Comparison of ENCODE assay signal across 19 mouse cellular contexts in the genomic region with DNA sequence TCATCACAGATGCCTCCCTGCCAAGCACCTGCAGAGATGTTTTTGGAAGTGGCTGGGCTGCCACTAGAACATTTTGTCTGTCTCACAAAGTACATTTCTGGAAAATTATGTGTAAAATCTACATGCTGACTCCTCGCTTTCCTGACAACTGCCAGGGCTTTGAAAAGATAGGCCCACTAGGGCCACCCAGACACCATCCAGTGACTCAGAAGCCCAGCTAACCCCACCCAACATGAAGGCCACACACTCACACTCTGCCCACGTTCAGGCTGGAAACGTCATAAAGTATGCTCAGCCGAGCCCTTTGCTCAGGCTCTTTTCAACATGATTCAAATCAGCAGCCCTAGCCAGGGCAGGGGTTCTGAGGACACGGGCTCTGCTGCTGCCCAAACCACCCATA.
DNase-seq lines count a peak whose midpoint lies in the region; TF ChIP-seq lines count a peak whose summit lies in the region.
"Had no signal": no experiment of that assay in that cellular context is flagged by ENCODE, and none has a peak within 500 bp of the region (broad histone marks: within the 10 kb centered on the region; RNA-seq: fewer than 3 reads in every experiment).

No protein-coding gene starts in this region.

- peaks cover 11% of the 10 kb centered on the region for H3K27me3 ChIP-seq in heart, embryonic 10.5 days (ENCODE audit: insufficient read depth, poor library complexity, severe bottlenecking)
- H3K27me3 ChIP-seq: CH12.LX; embryonic facial prominence, embryonic 15.5 days; hindbrain, embryonic 13.5 days had no signal

- intact Hi-C loops in left cerebral cortex, adult 2 months (cut with DNase I): no loop called here
- intact Hi-C loops in left cerebral cortex, postnatal 10 days (cut with DNase I): no loop called here

- H3K36me3 ChIP-seq in heart, embryonic 10.5 days: no peaks in the 10 kb centered on the region
- H3K36me3 ChIP-seq: embryonic facial prominence, embryonic 15.5 days; forebrain, embryonic 10.5 days had no signal

- no peaks in the 10 kb centered on the region for H3K9me3 ChIP-seq in heart, embryonic 10.5 days
- H3K9me3 ChIP-seq: embryonic facial prominence, embryonic 15.5 days; forebrain, embryonic 10.5 days; hindbrain, embryonic 13.5 days had no signal

- H3K27ac ChIP-seq in heart, embryonic 10.5 days: no peak overlapping the region
- peak overlapping the region; percentile 40; the same call in 1 of the 2 replicates for H3K27ac ChIP-seq in left cerebral cortex, adult 2 months
- H3K27ac ChIP-seq: embryonic facial prominence, embryonic 15.5 days; forebrain, embryonic 10.5 days; gastrocnemius, adult 2 months; hindbrain, embryonic 13.5 days; hindbrain, postnatal 0 days had no signal

- DNase-seq in heart, embryonic 10.5 days (ENCODE audit: low spot score): peak; percentile 67
- DNase-seq in heart, postnatal 4 days: no peak
- peak in 1 of 2 experiments; percentile 44 for DNase-seq in left cerebral cortex, adult 2 months (ENCODE audit: extremely low spot score in 1 of 2, low spot score in 2 of 2)
- no peak for DNase-seq in left cerebral cortex, postnatal 10 days (ENCODE audit: extremely low spot score in 1 of 2, low spot score in 2 of 2)
- peak; percentile 76 for DNase-seq in brain, adult 2 months (ENCODE audit: low read depth, low spot score)
- DNase-seq in right cerebral cortex, postnatal 36 days (ENCODE audit: low spot score in 2 of 2): peak; percentile 34 to 37
- DNase-seq: adrenal gland, adult 2 months; adrenal gland, postnatal 25 days; cerebellum, postnatal 10 days; embryo, embryonic 11 days; gastrocnemius, adult 2 months; gastrocnemius, postnatal 25 days; heart, postnatal 10 days had no signal

- no peaks in the 10 kb centered on the region for H3K4me1 ChIP-seq in heart, embryonic 10.5 days
- H3K4me1 ChIP-seq: embryonic facial prominence, embryonic 15.5 days; forebrain, embryonic 10.5 days; hindbrain, embryonic 13.5 days had no signal

- TF ChIP-seq CTCF in left cerebral cortex, adult 2 months (IDR thresholded peaks at IDR 0.05): no peak

- H3K4me3 ChIP-seq in heart, embryonic 10.5 days: no peak overlapping the region
- no peak overlapping the region for H3K4me3 ChIP-seq in left cerebral cortex, adult 2 months
- H3K4me3 ChIP-seq: embryonic facial prominence, embryonic 15.5 days; erythroblast, embryonic 14.5 days; forebrain, embryonic 10.5 days; gastrocnemius, adult 2 months; hindbrain, embryonic 13.5 days had no signal

- WGBS in heart, embryonic 10.5 days: 74% methylated on average over 5 of the region's 5 CpGs

Comparison
In these comparisons a context has a peak if more than half of its experiments do, and no peak if none do; other contexts are left out.
1. DNase-seq: peak in heart, embryonic 10.5 days (single experiment), brain, adult 2 months (single experiment) and right cerebral cortex, postnatal 36 days (2 of 2); none in heart, postnatal 4 days (single experiment) and left cerebral cortex, postnatal 10 days (0 of 2).